In genomic region chr2:150525703-150526207, GRCm38 (mm10) we compare ENCODE assay signal across 8 mouse cellular contexts. TPM values are rescaled to one million over a fixed set of nuclear protein-coding genes. Genes with fewer than 3 reads are reported as not detected.
A peak's percentile ranks its signal among the peaks of the same experiment; 100 is the strongest.
DNase-seq lines count a peak whose midpoint lies in the region; ATAC-seq lines count a peak whose summit lies in the region.

No protein-coding gene starts in this region.

- H3K27me3 ChIP-seq in heart, embryonic 11.5 days (ENCODE audit: control insufficient read depth, insufficient read depth, low read length), result peaks cover 15% of the 10 kb centered on the region
- peaks cover 11% of the 10 kb centered on the region for H3K27me3 ChIP-seq in hindbrain, embryonic 15.5 days
- peaks cover 9% of the 10 kb centered on the region; the same call in 1 of the 2 replicates for H3K27me3 ChIP-seq in midbrain, embryonic 15.5 days (replicated peaks)

- intact Hi-C loops in heart, postnatal 25 days (cut with DNase I), result no loop called here

- peak overlapping the region; percentile 58; the same call in 1 of the 2 replicates for H3K9ac ChIP-seq in heart, embryonic 11.5 days (ENCODE audit: low read depth, low read length)
- peak overlapping the region; percentile 51 for H3K9ac ChIP-seq in hindbrain, embryonic 15.5 days
- peak overlapping the region; percentile 49 for H3K9ac ChIP-seq in midbrain, embryonic 15.5 days

- no peaks in the 10 kb centered on the region for H3K4me1 ChIP-seq in heart, embryonic 11.5 days (ENCODE audit: control insufficient read depth, insufficient read depth, low read length)
- H3K4me1 ChIP-seq in hindbrain, embryonic 15.5 days (replicated peaks), result peaks cover 6% of the 10 kb centered on the region
- peaks cover 7% of the 10 kb centered on the region for H3K4me1 ChIP-seq in midbrain, embryonic 15.5 days

- H3K36me3 ChIP-seq in heart, embryonic 11.5 days (ENCODE audit: control insufficient read depth, insufficient read depth, low read length), result no peaks in the 10 kb centered on the region
- H3K36me3 ChIP-seq in hindbrain, embryonic 15.5 days, result no peaks in the 10 kb centered on the region
- no peaks in the 10 kb centered on the region for H3K36me3 ChIP-seq in midbrain, embryonic 15.5 days (replicated peaks)

- 2% methylated on average over 42 of the region's 42 CpGs for WGBS in heart, embryonic 11.5 days (ENCODE audit: insufficient replicate concordance)
- WGBS in hindbrain, embryonic 15.5 days, result 3% methylated on average over 42 of the region's 42 CpGs
- 4% methylated on average over 42 of the region's 42 CpGs for WGBS in midbrain, embryonic 15.5 days

- no peak for DNase-seq in heart, postnatal 25 days (ENCODE audit: low spot score)
- DNase-seq in adrenal gland, postnatal 36 days, result peak; percentile 10 to 12
- no peak for DNase-seq in layer of hippocampus, postnatal 36 days
- DNase-seq in right cerebral cortex, adult 18-20 months, result no peak
- no peak for DNase-seq in natural killer cell, adult 2 months (ENCODE audit: low spot score in 2 of 2)

- no peak overlapping the region for H3K27ac ChIP-seq in heart, embryonic 11.5 days (ENCODE audit: low read depth, low read length)
- no peak overlapping the region for H3K27ac ChIP-seq in hindbrain, embryonic 15.5 days (replicated peaks)
- H3K27ac ChIP-seq in midbrain, embryonic 15.5 days, result no peak overlapping the region

- no peaks in the 10 kb centered on the region for H3K9me3 ChIP-seq in heart, embryonic 11.5 days (replicated peaks; ENCODE audit: control insufficient read depth, low read length)
- no peaks in the 10 kb centered on the region for H3K9me3 ChIP-seq in hindbrain, embryonic 15.5 days
- no peaks in the 10 kb centered on the region for H3K9me3 ChIP-seq in midbrain, embryonic 15.5 days

- peak overlapping the region; percentile 82 for H3K4me2 ChIP-seq in heart, embryonic 11.5 days
- peak overlapping the region; percentile 92 for H3K4me2 ChIP-seq in hindbrain, embryonic 15.5 days
- peak overlapping the region; percentile 89 for H3K4me2 ChIP-seq in midbrain, embryonic 15.5 days

- H3K4me3 ChIP-seq in heart, embryonic 11.5 days (ENCODE audit: low read depth, low read length), result peak overlapping the region; percentile 43
- H3K4me3 ChIP-seq in hindbrain, embryonic 15.5 days, result peak overlapping the region; percentile 51
- H3K4me3 ChIP-seq in midbrain, embryonic 15.5 days, result peak overlapping the region; percentile 47

- ATAC-seq in heart, embryonic 11.5 days (replicated peaks; ENCODE audit: insufficient number of reproducible peaks, low FRiP score, low TSS enrichment), result peak; percentile 55; the same call in 1 of the 2 replicates
- peak; percentile 63; the same call in 1 of the 2 replicates for ATAC-seq in hindbrain, embryonic 15.5 days (ENCODE audit: low FRiP score, low read depth)
- ATAC-seq in midbrain, embryonic 15.5 days (replicated peaks), result peak; percentile 67; the same call in 1 of the 2 replicates

RNA-seq across cellular contexts. Expression of gene Zfp345, which starts 40.9 kb away (rescaled TPM):
- 0.06 and 0.31 TPM in 2 replicates for polyA plus RNA-seq in heart, embryonic 11.5 days (2014; fragmentation: Nextera tagmentation; extraction: Ambion mirVana)
- under 1 TPM; 0.10 to 0.11 TPM for total RNA-seq in heart, postnatal 25 days (2021)
- 1 to 10 TPM; 1.1 to 1.2 TPM for total RNA-seq in adrenal gland, postnatal 36 days (2021)
- polyA plus RNA-seq in hindbrain, embryonic 15.5 days (2015; fragmentation: Nextera tagmentation; extraction: Ambion mirVana), result 0.09 TPM in 1 of 2 replicates, not detected in the other
- polyA plus RNA-seq in midbrain, embryonic 15.5 days (2015; fragmentation: Nextera tagmentation; extraction: Ambion mirVana), result 0.11 TPM in 1 of 2 replicates, not detected in the other
- under 1 TPM; 0.15 to 0.28 TPM for total RNA-seq in layer of hippocampus, postnatal 36 days (2021)

RNA-seq across cellular contexts. Expression of gene Cst7, which starts 44.5 kb away (rescaled TPM):
- polyA plus RNA-seq in heart, embryonic 11.5 days (2014; fragmentation: Nextera tagmentation; extraction: Ambion mirVana), result 0.38 and 0.59 TPM in 2 replicates
- total RNA-seq in heart, postnatal 25 days (2021), result not detected
- not detected for total RNA-seq in adrenal gland, postnatal 36 days (2021)
- polyA plus RNA-seq in hindbrain, embryonic 15.5 days (2015; fragmentation: Nextera tagmentation; extraction: Ambion mirVana), result 0.26 and 0.60 TPM in 2 replicates
- 0.23 and 0.28 TPM in 2 replicates for polyA plus RNA-seq in midbrain, embryonic 15.5 days (2015; fragmentation: Nextera tagmentation; extraction: Ambion mirVana)
- total RNA-seq in layer of hippocampus, postnatal 36 days (2021), result not detected

Comparison
In these comparisons a context has a peak if more than half of its experiments do, and no peak if none do; other contexts are left out.
1. DNase-seq: peak in adrenal gland, postnatal 36 days (2 of 2); none in heart, postnatal 25 days (single experiment), layer of hippocampus, postnatal 36 days (0 of 2), right cerebral cortex, adult 18-20 months (single experiment) and natural killer cell, adult 2 months (0 of 2).
2. Peak in every context shown above with its lines, with median percentiles within 50 percentile points of each other: ATAC-seq, H3K4me2 ChIP-seq, H3K4me3 ChIP-seq and H3K9ac ChIP-seq.